In the genomic region with DNA sequence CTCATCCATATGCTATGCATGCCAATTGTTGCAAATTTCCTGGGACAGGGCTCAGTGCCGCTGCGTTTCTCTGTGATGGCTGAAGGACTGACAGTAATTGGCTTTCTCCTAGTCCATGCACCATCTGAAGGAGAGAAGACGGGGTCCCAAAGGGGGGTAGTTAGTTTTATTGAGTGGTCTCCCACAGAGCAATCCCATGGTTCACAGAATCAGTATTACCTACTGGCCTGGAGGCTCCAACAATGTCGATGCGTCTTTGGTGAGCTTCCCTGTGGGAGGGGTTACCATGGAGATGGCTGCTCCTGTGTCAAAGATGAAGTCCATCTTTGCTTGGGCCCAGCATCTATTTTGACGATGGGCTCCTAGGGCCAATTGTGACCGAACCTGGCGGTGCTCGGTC, we compare ENCODE assay signal across 11 mouse cellular contexts. TPM values are rescaled to one million over a fixed set of nuclear protein-coding genes. Genes with fewer than 3 reads are reported as not detected.
DNase-seq lines count a peak whose midpoint lies in the region; ATAC-seq and TF ChIP-seq lines count a peak whose summit lies in the region.
"Had no signal": no experiment of that assay in that cellular context is flagged by ENCODE, and none has a peak within 500 bp of the region (broad histone marks: within the 10 kb centered on the region; RNA-seq: fewer than 3 reads in every experiment).

No protein-coding gene starts in this region.

- DNase-seq in heart, postnatal 36 days: no peak
- DNase-seq in embryonic facial prominence, embryonic 14.5 days (ENCODE audit: low spot score): no peak
- no peak for DNase-seq in layer of hippocampus, adult 8-10 months (ENCODE audit: low spot score in 2 of 2)
- DNase-seq in cerebellum, postnatal 14 days: no peak
- DNase-seq in layer of hippocampus, postnatal 25 days (ENCODE audit: extremely low spot score in 1 of 2, low spot score in 1 of 2): no peak

- H3K4me1 ChIP-seq in heart, embryonic 16.5 days (ENCODE audit: control insufficient read depth, insufficient read depth, low read length): peaks cover 12% of the 10 kb centered on the region; the same call in 1 of the 2 replicates
- no peaks in the 10 kb centered on the region for H3K4me1 ChIP-seq in ES-Bruce4 (ENCODE audit: control insufficient read depth, insufficient read depth, low read length)
- H3K4me1 ChIP-seq in embryonic facial prominence, embryonic 14.5 days (ENCODE audit: control insufficient read depth, insufficient read depth, low read length): no peaks in the 10 kb centered on the region
- no peaks in the 10 kb centered on the region for H3K4me1 ChIP-seq in midbrain, embryonic 12.5 days

- no peak overlapping the region for H3K27ac ChIP-seq in heart, embryonic 16.5 days (ENCODE audit: low read length)
- no peak overlapping the region for H3K27ac ChIP-seq in ES-Bruce4 (ENCODE audit: insufficient read depth, low read length)
- H3K27ac ChIP-seq in embryonic facial prominence, embryonic 14.5 days (replicated peaks; ENCODE audit: low read depth, low read length): no peak overlapping the region
- no peak overlapping the region for H3K27ac ChIP-seq in midbrain, embryonic 12.5 days (replicated peaks)

- intact Hi-C loops in heart, postnatal 36 days (cut with DNase I): no loop called here

- 56% methylated on average over 9 of the region's 9 CpGs for WGBS in heart, embryonic 16.5 days
- 70% methylated on average over 9 of the region's 9 CpGs for WGBS in embryonic facial prominence, embryonic 14.5 days
- WGBS in midbrain, embryonic 12.5 days: 54% methylated on average over 9 of the region's 9 CpGs

- peak overlapping the region; percentile 14 for H3K4me2 ChIP-seq in heart, embryonic 16.5 days (ENCODE audit: low read depth, low read length)
- peak overlapping the region; percentile 12; the same call in 1 of the 2 replicates for H3K4me2 ChIP-seq in embryonic facial prominence, embryonic 14.5 days (ENCODE audit: low read depth, low read length)
- H3K4me2 ChIP-seq in midbrain, embryonic 12.5 days (replicated peaks): peak overlapping the region; percentile 8

- no peak overlapping the region for H3K4me3 ChIP-seq in heart, embryonic 16.5 days (ENCODE audit: low read length)
- peak overlapping the region; percentile 27; the same call in 1 of the 2 replicates for H3K4me3 ChIP-seq in ES-Bruce4 (ENCODE audit: low read depth, low read length)
- no peak overlapping the region for H3K4me3 ChIP-seq in embryonic facial prominence, embryonic 14.5 days (ENCODE audit: low read depth, low read length)
- H3K4me3 ChIP-seq in midbrain, embryonic 12.5 days: no peak overlapping the region
- H3K4me3 ChIP-seq: erythroblast, embryonic 14.5 days had no signal

- no peaks in the 10 kb centered on the region for H3K36me3 ChIP-seq in heart, embryonic 16.5 days (ENCODE audit: control insufficient read depth, insufficient read depth)
- no peaks in the 10 kb centered on the region for H3K36me3 ChIP-seq in ES-Bruce4 (ENCODE audit: control insufficient read depth, insufficient read depth, low read length, poor library complexity, severe bottlenecking)
- no peaks in the 10 kb centered on the region for H3K36me3 ChIP-seq in embryonic facial prominence, embryonic 14.5 days (ENCODE audit: control insufficient read depth, insufficient read depth, low read length)
- H3K36me3 ChIP-seq in midbrain, embryonic 12.5 days: no peaks in the 10 kb centered on the region
- H3K36me3 ChIP-seq: G1E had no signal

- H3K27me3 ChIP-seq in heart, embryonic 16.5 days (ENCODE audit: control insufficient read depth, insufficient read depth, low read length): no peaks in the 10 kb centered on the region
- H3K27me3 ChIP-seq in ES-Bruce4 (ENCODE audit: control insufficient read depth, insufficient read depth, low read length, poor library complexity, severe bottlenecking): no peaks in the 10 kb centered on the region
- H3K27me3 ChIP-seq in embryonic facial prominence, embryonic 14.5 days (replicated peaks; ENCODE audit: control insufficient read depth, insufficient read depth, low read length): no peaks in the 10 kb centered on the region
- no peaks in the 10 kb centered on the region for H3K27me3 ChIP-seq in midbrain, embryonic 12.5 days

- ATAC-seq in heart, embryonic 16.5 days (replicated peaks; ENCODE audit: extremely low read depth, insufficient read depth, low FRiP score): no peak
- ATAC-seq in embryonic facial prominence, embryonic 14.5 days (ENCODE audit: low read depth): no peak
- peak; percentile 18; the same call in 1 of the 2 replicates for ATAC-seq in midbrain, embryonic 12.5 days (ENCODE audit: low FRiP score, low read depth)

- no peak for TF ChIP-seq POLR2A in ES-Bruce4 (IDR thresholded peaks at IDR 0.05; ENCODE audit: insufficient read depth, low read length)

- TF ChIP-seq CTCF in ES-Bruce4 (IDR thresholded peaks at IDR 0.05; ENCODE audit: low read depth, low read length): no peak

- no peak overlapping the region for H3K9ac ChIP-seq in heart, embryonic 16.5 days (ENCODE audit: low read length)
- no peak overlapping the region for H3K9ac ChIP-seq in ES-Bruce4 (ENCODE audit: low read depth, poor library complexity, severe bottlenecking)
- H3K9ac ChIP-seq in embryonic facial prominence, embryonic 14.5 days (ENCODE audit: low read depth, low read length): no peak overlapping the region
- H3K9ac ChIP-seq in midbrain, embryonic 12.5 days (replicated peaks): no peak overlapping the region

- TF ChIP-seq EP300 in ES-Bruce4 (IDR thresholded peaks at IDR 0.05; ENCODE audit: insufficient read depth, low read depth, low read length): no peak

- no peaks in the 10 kb centered on the region for H3K9me3 ChIP-seq in heart, embryonic 16.5 days (replicated peaks; ENCODE audit: control insufficient read depth, low read length)
- no peaks in the 10 kb centered on the region for H3K9me3 ChIP-seq in ES-Bruce4 (replicated peaks; ENCODE audit: control insufficient read depth, insufficient read depth, low read length, poor library complexity, severe bottlenecking)
- H3K9me3 ChIP-seq in embryonic facial prominence, embryonic 14.5 days (ENCODE audit: control insufficient read depth, low read length): no peaks in the 10 kb centered on the region
- no peaks in the 10 kb centered on the region for H3K9me3 ChIP-seq in midbrain, embryonic 12.5 days
- H3K9me3 ChIP-seq: G1E had no signal

RNA-seq across cellular contexts. Expression of a gene that starts 18.2 kb away (rescaled TPM):
- polyA plus RNA-seq in heart, embryonic 16.5 days (2015; fragmentation: Nextera tagmentation; extraction: Ambion mirVana): 0.13 and 0.36 TPM in 2 replicates
- total RNA-seq in heart, postnatal 36 days (2021): not detected
- 0.30 TPM in 1 of 2 replicates, not detected in the other for polyA plus RNA-seq in ES-Bruce4 (2011; ENCODE audit: insufficient read depth, insufficient read length, low read depth, missing spikeins)
- 0.31 and 1.0 TPM in 2 replicates for polyA plus RNA-seq in embryonic facial prominence, embryonic 14.5 days (2014; fragmentation: Nextera tagmentation; extraction: Ambion mirVana)
- 0.27 TPM in 1 of 2 replicates, not detected in the other for polyA plus RNA-seq in midbrain, embryonic 12.5 days (2016; fragmentation: Nextera tagmentation; extraction: Ambion mirVana)
- total RNA-seq in layer of hippocampus, adult 8-10 months (2022): 1 to 10 TPM in 3 of 4 experiments, under 1 TPM in 1; 0.82 to 1.6 (median 1.3) TPM
- under 1 TPM; 0.62 to 0.89 TPM for total RNA-seq in layer of hippocampus, postnatal 25 days (2021)
- total RNA-seq: adrenal gland, adult 8-10 months; G1E had no signal
- polyA plus RNA-seq: erythroblast, embryonic 14.5 days; G1E had no signal

RNA-seq across cellular contexts. Expression of a gene that starts 54.6 kb away (rescaled TPM):
- polyA plus RNA-seq in heart, embryonic 16.5 days (2015; fragmentation: Nextera tagmentation; extraction: Ambion mirVana): 153 and 163 TPM in 2 replicates
- total RNA-seq in heart, postnatal 36 days (2021): 10 to 100 TPM; 76.3 to 86.5 TPM
- polyA plus RNA-seq in ES-Bruce4 (2011; ENCODE audit: insufficient read depth, insufficient read length, low read depth, missing spikeins): 301 and 311 TPM in 2 replicates
- 203 and 215 TPM in 2 replicates for polyA plus RNA-seq in embryonic facial prominence, embryonic 14.5 days (2014; fragmentation: Nextera tagmentation; extraction: Ambion mirVana)
- 238 and 248 TPM in 2 replicates for polyA plus RNA-seq in midbrain, embryonic 12.5 days (2016; fragmentation: Nextera tagmentation; extraction: Ambion mirVana)
- 100 to 1,000 TPM; 115 to 138 (median 124) TPM for total RNA-seq in layer of hippocampus, adult 8-10 months (2022)
- 100 to 1,000 TPM; 132 to 153 TPM for total RNA-seq in layer of hippocampus, postnatal 25 days (2021)
